Mouse (Mus musculus): ENCODE measurements at regions not wholly inside any gene's neighbourhood (a gene's known extent, or its start where the extent isn't known, plus 50 kb on each side); places are given as distances from the start of the nearest gene placed in this dataset.

DNA sequence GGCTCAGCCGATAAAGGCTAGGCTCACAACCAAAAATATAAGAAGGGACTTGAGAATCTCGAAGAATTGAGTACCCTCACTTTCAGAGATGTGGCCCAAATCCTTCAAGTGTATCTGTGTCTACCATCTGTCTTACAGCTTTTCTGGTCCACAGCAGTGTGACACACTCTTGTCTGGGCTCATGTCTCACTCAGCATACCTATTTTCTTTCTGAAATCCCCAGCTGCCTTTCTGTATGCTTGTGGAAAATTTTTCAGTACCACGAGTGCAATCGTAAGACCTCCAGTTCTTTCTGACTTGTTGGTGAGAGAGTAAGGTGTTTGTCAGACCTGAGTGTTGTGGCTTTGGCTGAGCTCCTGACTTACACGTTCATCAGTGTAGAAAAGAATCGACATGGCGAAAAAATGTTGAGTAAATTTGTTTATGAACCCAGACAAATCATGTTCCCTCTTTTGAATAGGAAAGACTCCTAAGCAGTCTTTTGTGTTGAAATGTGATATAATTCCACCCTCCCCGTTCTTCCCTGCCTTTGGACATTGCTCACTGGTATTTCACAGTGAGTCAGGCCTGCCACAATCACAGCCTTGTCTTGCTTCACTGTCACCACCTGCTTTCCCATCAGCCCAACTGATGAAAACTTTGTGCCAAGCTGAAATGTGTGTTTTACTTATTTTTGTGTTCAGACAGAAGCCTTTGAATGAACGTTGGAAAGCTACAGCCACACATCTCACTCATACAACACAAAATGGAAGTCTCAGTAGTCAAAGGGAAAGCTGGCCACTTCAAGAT is 125.3 kb upstream of the Bank1 start:
- ATAC-seq (ENCODE audit: extremely low read depth, insufficient number of reproducible peaks, low FRiP score, poor library complexity, severe bottlenecking) = no peak

DNA sequence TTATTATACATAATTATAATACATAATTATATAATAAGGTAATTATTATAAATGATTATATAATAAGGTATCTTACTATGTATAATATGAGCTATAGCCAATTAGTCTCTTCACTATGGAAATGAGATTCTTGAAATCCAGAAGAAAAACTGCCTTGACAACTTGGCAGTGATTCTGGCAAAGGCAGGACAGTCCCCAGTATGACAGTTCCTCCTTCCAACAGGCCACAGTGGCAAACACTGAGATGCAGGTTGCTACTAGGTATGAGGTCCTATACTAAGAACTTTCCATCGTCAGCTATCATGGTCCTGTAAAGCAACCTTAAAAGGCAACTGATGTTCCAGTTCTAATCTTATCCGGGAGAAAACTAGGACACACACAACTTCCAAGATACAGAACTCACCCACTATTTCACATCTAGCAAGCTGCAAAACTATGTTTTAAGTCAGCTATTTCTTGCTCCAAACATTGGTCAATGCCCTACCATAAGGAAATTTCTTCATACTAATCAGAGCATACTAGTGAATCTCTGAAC is 124.6 kb upstream of the Bank1 start:
- no peak for ATAC-seq (ENCODE audit: extremely low read depth, insufficient number of reproducible peaks, low FRiP score, poor library complexity, severe bottlenecking)

GRCm38 (mm10) chr3:136449364-136449763 is 123.5 kb upstream of the Bank1 start:
- ATAC-seq (ENCODE audit: extremely low read depth, insufficient number of reproducible peaks, low FRiP score, poor library complexity, severe bottlenecking) = no peak

DNA sequence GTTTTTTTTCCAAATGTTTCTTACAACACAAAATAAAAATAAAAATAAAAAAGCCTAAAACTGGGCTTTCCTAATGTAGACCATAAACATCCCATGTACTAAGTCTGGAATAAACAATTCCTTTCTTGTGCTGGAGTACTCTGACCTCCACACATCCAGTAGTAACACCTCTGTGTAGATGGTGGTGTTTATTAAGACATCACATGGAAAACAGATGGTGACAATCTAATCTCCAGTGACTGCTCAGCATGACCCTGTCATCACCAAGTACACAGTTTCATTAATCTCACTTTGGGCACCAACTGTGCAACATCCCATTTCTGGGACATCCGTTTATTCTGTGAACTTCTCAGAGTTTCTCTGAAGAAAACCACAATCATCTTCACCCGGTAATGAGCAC is 118.7 kb upstream of the Bank1 start:
- ATAC-seq (ENCODE audit: extremely low read depth, insufficient number of reproducible peaks, low FRiP score, poor library complexity, severe bottlenecking) = no peak

GRCm38 (mm10) chr3:136442099-136442498 is 116.2 kb upstream of the Bank1 start:
- ATAC-seq (ENCODE audit: extremely low read depth, insufficient number of reproducible peaks, low FRiP score, poor library complexity, severe bottlenecking) = 0 out of 2 replicates have a peak, but pooled peaks have one; percentile 30

DNA sequence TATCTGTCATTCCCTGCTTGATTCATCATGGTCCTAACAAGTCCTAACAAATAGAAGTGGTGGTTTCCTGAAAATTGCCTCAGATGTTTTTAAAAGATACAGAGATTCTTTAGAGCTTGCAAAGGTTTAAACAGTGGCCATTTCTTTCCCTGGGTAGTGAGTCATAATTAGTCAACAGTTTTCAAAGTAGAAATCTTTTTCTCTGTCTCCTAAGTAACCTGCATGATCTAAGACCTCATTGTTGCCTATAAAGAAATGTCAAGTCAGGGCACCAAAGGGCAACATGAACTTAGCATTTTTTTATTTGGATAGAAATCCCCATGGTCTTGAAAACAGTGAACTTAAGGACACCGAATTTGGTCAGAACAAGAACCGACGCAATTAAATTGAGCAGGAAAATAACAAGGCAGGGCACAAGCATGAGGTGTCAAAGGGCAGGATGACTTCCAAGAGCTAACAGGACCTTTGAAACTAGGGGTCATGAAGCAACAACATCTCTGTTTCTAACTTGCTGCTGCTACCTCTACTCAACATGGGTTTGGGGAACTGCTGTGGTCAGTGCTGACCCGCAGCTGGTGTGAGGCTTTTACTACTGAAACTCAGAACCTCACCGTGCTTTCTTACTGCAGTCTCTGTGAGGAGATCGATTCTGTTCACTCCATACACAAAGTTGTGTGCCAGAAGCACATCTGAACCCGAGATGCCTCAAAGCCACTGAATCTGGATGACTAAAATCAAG is 114.2 kb upstream of the Bank1 start:
- no peak for ATAC-seq (ENCODE audit: extremely low read depth, insufficient number of reproducible peaks, low FRiP score, poor library complexity, severe bottlenecking)

- no peak for ATAC-seq (ENCODE audit: extremely low read depth, insufficient number of reproducible peaks, low FRiP score, poor library complexity, severe bottlenecking)
These were observed 113.5 kb upstream of the Bank1 start for GRCm38 (mm10) chr3:136439350-136439749.

- no peak for ATAC-seq (ENCODE audit: extremely low read depth, insufficient number of reproducible peaks, low FRiP score, poor library complexity, severe bottlenecking)
These were observed 108.5 kb upstream of the Bank1 start for GRCm38 (mm10) chr3:136434407-136434806.

- no peak for ATAC-seq (ENCODE audit: extremely low read depth, insufficient number of reproducible peaks, low FRiP score, poor library complexity, severe bottlenecking)
These were observed 106.2 kb upstream of the Bank1 start for GRCm38 (mm10) chr3:136432072-136432471.

DNA sequence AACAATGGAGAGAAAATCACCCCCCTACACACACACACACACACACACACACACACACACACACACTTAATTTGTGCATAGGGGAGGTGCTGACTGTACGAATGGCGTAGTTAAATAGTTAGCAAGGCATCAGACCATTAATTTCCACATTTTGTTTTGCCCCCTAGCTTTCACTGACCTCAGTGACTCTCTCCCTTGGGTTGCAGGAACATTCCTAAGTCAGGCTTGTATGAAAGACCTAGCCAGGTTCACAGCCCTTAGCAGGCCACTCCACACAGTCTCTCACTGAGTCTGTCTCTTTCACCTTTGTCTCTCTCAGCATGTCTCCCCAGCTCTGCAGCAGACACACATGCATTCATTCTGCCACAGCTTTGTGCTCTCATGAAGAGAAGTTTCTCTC is 101.6 kb upstream of the Bank1 start:
- ATAC-seq (ENCODE audit: extremely low read depth, insufficient number of reproducible peaks, low FRiP score, poor library complexity, severe bottlenecking) = no peak

- ATAC-seq (ENCODE audit: extremely low read depth, insufficient number of reproducible peaks, low FRiP score, poor library complexity, severe bottlenecking) = peak; percentile 90
These were observed 100.8 kb upstream of the Bank1 start for GRCm38 (mm10) chr3:136426539-136427194.

DNA sequence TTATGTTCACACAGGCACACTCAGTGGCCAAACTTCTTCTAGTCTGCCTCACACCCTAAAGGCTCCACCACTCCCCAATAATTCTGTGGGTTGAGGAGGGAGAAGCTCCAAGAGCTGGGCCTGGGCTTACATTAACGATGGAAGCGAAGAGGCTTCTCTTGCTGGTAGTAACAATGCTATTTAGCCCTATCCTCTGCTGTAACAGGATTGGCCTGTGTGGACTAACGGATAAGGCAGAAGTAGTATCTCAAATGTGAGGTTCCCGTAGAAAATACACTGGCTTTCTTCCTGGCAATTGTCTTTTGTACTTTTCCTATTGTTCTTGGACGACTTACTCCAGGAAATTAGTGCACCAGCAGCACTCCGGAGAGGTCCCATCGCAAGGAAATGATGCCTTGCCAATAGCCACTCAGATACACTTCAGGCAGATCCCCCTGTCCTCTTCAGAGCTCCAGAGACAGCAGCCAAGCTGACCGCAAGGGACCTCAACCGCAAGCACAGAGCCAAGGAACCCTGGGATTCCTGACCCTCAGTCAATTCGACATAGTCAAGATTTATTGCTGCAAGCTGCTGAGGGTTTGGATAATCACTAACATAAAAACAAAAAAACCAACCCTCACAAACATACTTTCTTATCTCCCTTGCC is 96.2 kb upstream of the Bank1 start:
- no peak for ATAC-seq (ENCODE audit: extremely low read depth, insufficient number of reproducible peaks, low FRiP score, poor library complexity, severe bottlenecking)

GRCm38 (mm10) chr3:136405606-136406005 is 79.7 kb upstream of the Bank1 start:
- no peak for ATAC-seq (ENCODE audit: extremely low read depth, insufficient number of reproducible peaks, low FRiP score, poor library complexity, severe bottlenecking)

DNA sequence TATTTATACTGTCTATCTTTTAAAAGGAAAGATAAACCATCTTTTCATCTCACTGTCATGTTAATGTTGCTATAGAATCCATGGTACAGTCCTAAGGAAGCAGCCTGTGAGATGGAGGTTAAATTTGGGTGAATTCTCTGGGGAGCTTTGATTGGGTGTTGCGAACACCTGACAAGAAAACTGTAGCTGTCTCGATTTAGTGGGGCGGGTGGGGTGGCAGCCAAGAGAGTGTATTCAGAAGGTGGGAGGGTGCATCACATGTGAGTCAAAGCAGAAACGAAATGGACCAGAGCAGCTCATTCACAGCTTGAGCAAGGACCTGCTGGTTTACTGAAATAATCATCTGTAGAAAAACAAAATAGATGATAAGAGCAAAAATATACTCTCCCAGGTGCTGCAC is 57.4 kb upstream of the Bank1 start:
- ATAC-seq (ENCODE audit: extremely low read depth, insufficient number of reproducible peaks, low FRiP score, poor library complexity, severe bottlenecking) = no peak

GRCm38 (mm10) chr3:136380644-136381043 is 54.8 kb upstream of the Bank1 start:
- ATAC-seq (ENCODE audit: extremely low read depth, insufficient number of reproducible peaks, low FRiP score, poor library complexity, severe bottlenecking) = no peak

- no peak for ATAC-seq (ENCODE audit: extremely low read depth, insufficient number of reproducible peaks, low FRiP score, poor library complexity, severe bottlenecking)
These were observed 54.0 kb upstream of the Bank1 start for GRCm38 (mm10) chr3:136379741-136380398.

GRCm38 (mm10) chr3:136376893-136377292 is 51.0 kb upstream of the Bank1 start:
- no peak for ATAC-seq (ENCODE audit: extremely low read depth, insufficient number of reproducible peaks, low FRiP score, poor library complexity, severe bottlenecking)

Data from neutrophil, adult 5-6 weeks (primary cell).